Mouse (Mus musculus): ENCODE data around the gene S1pr1.

Gene S1pr1

DNA sequence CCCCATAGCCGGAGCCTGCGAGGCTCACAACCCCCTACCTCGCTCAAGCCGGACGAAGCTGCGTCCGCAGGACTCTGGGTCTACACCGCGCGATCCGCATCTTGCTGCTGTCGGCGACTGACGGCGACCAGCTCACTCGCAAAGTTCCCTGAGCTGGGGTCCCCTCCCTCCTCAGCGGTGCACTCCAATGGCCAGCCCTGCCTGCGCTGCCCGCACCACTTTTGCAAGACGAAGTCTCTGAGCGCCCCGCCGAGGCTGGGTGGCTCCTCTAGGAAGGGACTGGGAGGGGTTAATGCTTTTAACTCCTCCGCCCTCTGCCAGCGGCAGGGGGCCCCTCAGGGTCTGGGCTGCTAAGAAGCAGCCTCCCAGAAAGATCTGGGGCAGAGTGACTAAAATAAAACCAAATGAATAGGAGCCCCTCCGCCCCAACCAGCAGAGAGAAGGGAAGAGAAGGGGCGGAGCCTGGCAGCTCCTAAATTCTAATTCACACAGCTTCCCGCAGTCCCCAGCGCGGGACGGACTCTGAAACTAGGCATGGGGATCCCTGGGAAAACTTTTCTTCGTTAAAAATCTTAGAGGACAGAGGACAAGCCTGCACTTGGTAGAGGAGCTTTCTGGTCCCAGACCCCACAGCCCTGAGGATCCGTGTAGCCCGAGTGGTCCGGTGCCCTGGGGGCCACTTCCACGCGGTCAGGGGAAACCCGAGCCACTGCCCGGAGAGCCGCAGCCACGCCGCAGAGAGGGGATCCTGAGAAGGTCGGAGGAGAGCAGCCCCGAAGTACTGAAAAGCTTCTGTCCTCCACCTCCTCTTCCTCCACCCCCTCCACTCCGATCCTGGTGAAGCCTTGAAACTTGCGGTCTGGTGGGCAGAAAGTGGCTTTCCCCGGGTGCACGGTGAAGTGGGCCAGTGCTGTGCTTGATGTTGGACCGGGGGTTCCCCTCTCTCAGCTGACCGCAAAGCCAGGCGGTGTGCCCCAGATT, at the start of gene S1pr1:
Gene S1pr1 (minus strand): TSS at position 402 of the 981 bp plus-strand sequence.
- peak; percentile 59 to 68 for DNase-seq (ENCODE audit: low spot score in 2 of 2)

GRCm38 (mm10) chr3:115763292-115763691, 48.4 kb upstream of the S1pr1 start:
- no peak for DNase-seq (ENCODE audit: low spot score in 2 of 2)

GRCm38 (mm10) chr3:115762841-115763240, 48.0 kb upstream of the S1pr1 start:
- DNase-seq (ENCODE audit: low spot score in 2 of 2) = no peak

DNA sequence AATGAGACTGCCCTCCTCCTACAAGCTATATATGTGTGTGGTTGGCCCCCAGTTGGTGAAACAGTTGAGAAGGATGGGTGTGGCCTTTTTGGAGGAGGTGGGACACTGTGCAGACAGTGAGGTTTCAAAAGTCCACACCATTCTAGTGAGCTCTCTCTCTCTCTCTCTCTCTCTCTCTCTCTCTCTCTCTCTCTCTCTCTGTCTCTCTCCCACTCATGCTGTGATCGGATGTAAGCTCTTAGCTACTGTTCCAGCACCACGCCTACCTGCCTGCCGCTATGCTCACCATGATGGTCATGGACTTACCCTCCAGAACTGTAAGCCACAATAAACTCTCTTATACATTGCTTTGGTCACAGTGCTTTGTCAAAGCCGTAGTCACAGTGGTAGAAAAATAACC, 44.8 kb upstream of the S1pr1 start:
- no peak for DNase-seq (ENCODE audit: low spot score in 2 of 2)

GRCm38 (mm10) chr3:115758455-115758912, 43.6 kb upstream of the S1pr1 start:
- DNase-seq (ENCODE audit: low spot score in 2 of 2) = no peak

GRCm38 (mm10) chr3:115754466-115754865, 39.6 kb upstream of the S1pr1 start:
- DNase-seq (ENCODE audit: low spot score in 2 of 2) = no peak

- DNase-seq (ENCODE audit: low spot score in 2 of 2) = no peak
Observed at GRCm38 (mm10) chr3:115750369-115750768, 35.5 kb upstream of the S1pr1 start.

GRCm38 (mm10) chr3:115748289-115748989, 33.6 kb upstream of the S1pr1 start:
- no peak for DNase-seq (ENCODE audit: low spot score in 2 of 2)

DNA sequence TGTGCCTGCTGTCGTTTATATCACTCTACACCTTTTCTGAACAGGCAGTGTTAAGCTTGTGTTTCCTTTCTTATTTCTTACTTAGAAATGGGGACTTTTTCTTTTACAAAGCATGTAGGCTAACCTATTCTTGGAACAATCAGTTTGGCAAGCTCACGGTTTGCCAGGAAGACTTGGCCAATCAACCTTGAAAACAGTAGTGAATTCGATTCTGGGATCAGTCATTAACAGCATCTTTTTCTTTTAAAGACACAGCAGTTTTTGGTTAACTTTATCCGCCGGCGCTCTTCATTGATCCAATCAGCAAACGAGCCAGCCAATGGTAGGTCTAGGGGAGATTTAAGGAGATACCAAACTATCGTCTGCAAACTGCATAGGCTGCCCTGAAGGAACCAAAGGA, 31.6 kb upstream of the S1pr1 start:
- no peak for DNase-seq (ENCODE audit: low spot score in 2 of 2)

DNA sequence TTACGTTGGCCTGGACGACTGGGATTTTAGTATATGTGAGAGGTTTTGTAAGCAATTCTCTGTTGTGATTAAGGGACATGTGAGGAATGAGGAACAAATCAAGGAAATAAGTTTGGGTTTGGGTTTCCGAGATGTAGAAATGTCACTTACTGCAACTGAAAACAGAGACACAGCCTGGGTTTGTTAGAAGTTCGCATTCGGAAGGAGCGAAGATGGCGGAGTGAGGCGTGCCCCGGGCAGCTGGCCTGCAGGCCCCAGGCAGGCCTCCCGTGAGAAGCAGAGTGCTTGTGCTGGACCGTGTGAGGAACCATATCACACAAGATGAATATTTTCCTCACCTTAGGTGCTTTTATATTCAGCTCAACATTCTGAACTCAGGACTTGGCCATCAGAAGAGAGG, 30.2 kb upstream of the S1pr1 start:
- no peak for DNase-seq (ENCODE audit: low spot score in 2 of 2)

GRCm38 (mm10) chr3:115738524-115738923, 23.7 kb upstream of the S1pr1 start:
- no peak for DNase-seq (ENCODE audit: low spot score in 2 of 2)

- DNase-seq (ENCODE audit: low spot score in 2 of 2) = peak; percentile 14 to 27
Observed at GRCm38 (mm10) chr3:115737785-115738318, 23.0 kb upstream of the S1pr1 start.

DNA sequence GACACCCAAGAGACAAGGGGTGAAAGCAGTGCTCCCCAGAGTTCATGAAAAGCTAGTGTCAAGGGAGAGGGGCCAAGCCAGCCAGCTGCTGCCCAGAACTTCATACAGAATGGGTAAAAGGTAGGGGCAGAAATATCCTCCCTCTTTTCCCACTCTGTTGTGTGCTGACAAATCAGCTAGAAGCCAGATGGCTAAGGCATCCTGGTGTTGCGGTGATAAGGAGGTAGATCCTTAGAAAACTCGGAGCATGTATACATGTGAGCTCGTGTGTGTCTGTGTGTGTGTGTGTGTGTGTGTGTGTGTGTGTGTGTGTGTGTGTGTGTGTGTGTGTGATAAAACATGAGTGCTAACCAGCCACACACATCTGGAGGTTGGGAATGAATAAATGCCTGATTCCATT, 20.7 kb upstream of the S1pr1 start:
- no peak for DNase-seq (ENCODE audit: low spot score in 2 of 2)

DNA sequence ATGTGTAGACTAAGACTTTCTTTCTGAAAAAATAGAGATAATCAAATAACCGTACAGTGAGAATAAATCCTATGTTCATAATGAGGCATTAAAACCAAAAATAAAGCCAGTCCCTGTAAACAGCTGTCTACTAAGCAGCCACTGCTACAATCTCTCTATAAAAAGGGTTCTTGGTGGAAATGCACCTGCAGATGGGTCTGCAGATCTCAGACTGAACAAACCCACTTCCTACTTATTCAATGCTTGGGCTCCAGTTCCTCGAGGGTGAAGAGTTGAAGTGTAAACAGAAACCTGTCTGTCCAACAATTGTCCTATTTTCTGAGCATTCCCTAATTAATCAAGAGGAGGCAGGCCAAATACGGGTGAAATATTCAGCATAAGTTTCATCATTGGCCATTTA, 20.0 kb upstream of the S1pr1 start:
- no peak for DNase-seq (ENCODE audit: low spot score in 2 of 2)

GRCm38 (mm10) chr3:115730336-115730735, 15.5 kb upstream of the S1pr1 start:
- no peak for DNase-seq (ENCODE audit: low spot score in 2 of 2)

GRCm38 (mm10) chr3:115729187-115729586, 14.3 kb upstream of the S1pr1 start:
- no peak for DNase-seq (ENCODE audit: low spot score in 2 of 2)

- no peak for DNase-seq (ENCODE audit: low spot score in 2 of 2)
Observed at GRCm38 (mm10) chr3:115728211-115728610, 13.3 kb upstream of the S1pr1 start.

DNA sequence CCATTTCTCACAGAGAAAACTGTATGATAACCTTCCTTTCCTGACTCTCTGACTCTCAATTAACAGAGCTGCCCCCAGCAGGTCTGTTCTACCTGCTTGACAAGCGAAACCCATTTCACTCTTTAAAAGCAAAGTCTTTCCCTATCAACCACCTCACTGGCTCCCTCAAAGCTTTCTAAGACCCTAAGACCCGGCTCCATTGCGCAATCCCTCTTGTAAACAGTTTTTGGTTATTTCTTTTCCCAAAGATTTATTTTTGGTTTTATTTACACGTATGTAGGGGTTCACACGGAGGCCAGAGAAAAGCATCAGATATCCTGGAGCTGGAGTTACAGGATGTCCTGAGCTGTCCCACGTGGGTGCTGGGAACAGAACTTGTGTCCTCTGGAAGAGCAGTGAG, 4.0 kb upstream of the S1pr1 start:
- DNase-seq (ENCODE audit: low spot score in 2 of 2) = no peak

GRCm38 (mm10) chr3:115715900-115716515, 1.1 kb upstream of the S1pr1 start:
- no peak for DNase-seq (ENCODE audit: low spot score in 2 of 2)

GRCm38 (mm10) chr3:115714049-115714435, 830 bp downstream of the S1pr1 start:
- DNase-seq (ENCODE audit: low spot score in 2 of 2) = no peak

DNA sequence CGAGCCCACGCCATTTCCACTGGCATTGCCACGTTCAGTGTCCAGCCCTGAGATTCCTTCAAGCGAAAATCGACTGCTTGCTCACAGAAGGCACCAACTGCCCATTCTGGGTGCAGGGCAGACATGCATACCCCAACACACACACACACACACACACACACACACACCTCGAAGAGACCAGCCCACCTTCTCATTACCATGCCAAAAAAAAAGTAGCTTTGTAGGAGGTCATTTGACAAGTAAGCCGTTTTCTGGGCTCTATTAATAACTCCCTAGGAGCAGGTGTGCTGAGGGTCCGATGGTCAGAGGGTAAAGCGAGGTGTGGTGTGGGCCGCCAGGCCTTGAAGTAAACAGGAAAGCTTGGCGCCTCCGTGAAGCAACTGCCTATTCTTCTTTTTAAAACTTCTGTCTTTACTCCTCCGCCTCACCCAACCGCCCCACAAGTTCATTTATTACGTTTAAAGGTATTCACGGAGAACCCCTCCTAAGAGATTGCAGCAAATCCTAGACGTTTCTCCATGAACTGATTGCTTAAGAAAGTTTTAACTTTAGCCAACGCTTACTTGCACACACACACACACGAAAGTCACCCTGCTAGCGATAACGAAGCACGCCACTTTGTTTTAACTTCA, 1.3 kb downstream of the S1pr1 start:
- DNase-seq (ENCODE audit: low spot score in 2 of 2) = no peak

DNA sequence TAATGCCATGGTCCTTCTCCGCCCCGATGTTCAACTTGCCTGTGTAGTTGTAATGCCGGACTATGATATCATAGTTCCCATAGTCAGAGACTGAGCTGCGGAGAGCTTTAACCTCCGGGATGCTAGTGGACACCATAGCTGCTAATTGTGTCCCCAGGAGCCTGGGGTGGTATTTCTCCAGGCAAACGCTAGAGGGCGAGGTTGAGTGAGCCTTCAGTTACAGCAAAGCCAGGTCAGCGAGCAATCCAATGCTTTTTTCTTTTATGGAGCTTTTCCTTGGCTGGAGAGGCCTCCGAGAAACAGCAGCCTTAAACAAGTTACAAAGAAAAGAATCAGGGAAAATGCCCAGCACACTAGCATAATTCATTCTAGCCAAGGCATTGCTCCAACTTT, 2.1 kb downstream of the S1pr1 start:
- DNase-seq (ENCODE audit: low spot score in 2 of 2) = peak; percentile 47 to 60

All from frontal cortex, postnatal 14 days (tissue).